Mouse (Mus musculus) hindbrain, postnatal 0 days (tissue): ENCODE data around the gene Gm20388. TPM values are rescaled to one million over a fixed set of nuclear protein-coding genes. Genes with fewer than 3 reads are reported as not detected.

ENCODE experiments used
- ATAC-seq: fragments of 200-750 bp; cut with Nextera tagmentation; 2 replicates; pipeline ENCODE4 v1.8.0; 2017; ENCODE audit warnings: mild to moderate bottlenecking, moderate TSS enrichment, moderate library complexity
- DNase-seq: peaks from one replicate; pipeline ENCODE4 v3.0.0-alpha.2; 2015; ENCODE audit warnings: low spot score
- H3K27ac ChIP-seq: fragments of 300-500 bp; sonication (generic); 2 replicates; pipeline ENCODE4 v1.5.1; 2014; ENCODE audit warnings: mild to moderate bottlenecking
- H3K27me3 ChIP-seq: fragments of 300-500 bp; sonication (generic); 2 replicates; pipeline ENCODE4 v1.6.1; 2014; ENCODE audit warnings: low read length, mixed read lengths; ENCODE audit not compliant: insufficient read depth
- H3K36me3 ChIP-seq: fragments of 300-500 bp; sonication (generic); 2 replicates; pipeline ENCODE4 v1.6.1; 2014; ENCODE audit warnings: low read length, mixed read lengths; ENCODE audit not compliant: insufficient read depth
- H3K4me1 ChIP-seq: fragments of 300-500 bp; sonication (generic); 2 replicates; pipeline ENCODE4 v1.6.1; 2014; ENCODE audit warnings: antibody characterized with exemption, low read length, mixed read lengths; ENCODE audit not compliant: insufficient read depth
- H3K4me2 ChIP-seq: fragments of 300-500 bp; sonication (generic); 2 replicates; pipeline ENCODE4 v1.6.1; 2014; ENCODE audit warnings: low read depth, mild to moderate bottlenecking, low read length, moderate library complexity, mixed read lengths
- H3K4me3 ChIP-seq: fragments of 300-500 bp; sonication (generic); 2 replicates; pipeline ENCODE4 v1.5.1; 2014; ENCODE audit warnings: low read length
- H3K9ac ChIP-seq: fragments of 300-500 bp; sonication (generic); replicated peaks from 2 replicates; pipeline ENCODE4 v1.6.1; 2014; ENCODE audit warnings: mild to moderate bottlenecking, low read length, moderate library complexity, mixed read lengths
- H3K9me3 ChIP-seq: fragments of 300-500 bp; sonication (generic); 2 replicates; pipeline ENCODE4 v1.6.1; 2016; ENCODE audit warnings: low read length, mixed read lengths
- CTCF ChIP-seq: IDR thresholded peaks from 2 replicates; pipeline ENCODE4 v1.5.1; 2016; ENCODE audit warnings: antibody characterized with exemption, control low read depth, low read depth
- WGBS: fragments of 180-500 bp; shearing (Covaris S2); extraction: QIAGEN DNeasy Blood & Tissue Kit; methylation state at CpG from one replicate; pipeline ENCODE4 v1.1.7; 2014; 5-methylcytosine and 5-hydroxymethylcytosine counted together
- polyA plus RNA-seq: library from polyadenylated mRNA; unstranded; fragments of >200 nt; fragmentation: Nextera tagmentation; extraction: Ambion mirVana; gene quantifications from 2 replicates; pipeline ENCODE4 v1.2.1, GENCODE M21; 2015
- total RNA-seq: library from RNA; depleted of rRNA; stranded (reverse); fragments of >200 nt; gene quantifications from 2 replicates; pipeline ENCODE4 v1.2.3, GENCODE M21; 2014

Gene Gm20388
- total and polyA plus RNA-seq, 2 experiments from 2014 or later = 71.3 TPM; not detected in 1

DNA sequence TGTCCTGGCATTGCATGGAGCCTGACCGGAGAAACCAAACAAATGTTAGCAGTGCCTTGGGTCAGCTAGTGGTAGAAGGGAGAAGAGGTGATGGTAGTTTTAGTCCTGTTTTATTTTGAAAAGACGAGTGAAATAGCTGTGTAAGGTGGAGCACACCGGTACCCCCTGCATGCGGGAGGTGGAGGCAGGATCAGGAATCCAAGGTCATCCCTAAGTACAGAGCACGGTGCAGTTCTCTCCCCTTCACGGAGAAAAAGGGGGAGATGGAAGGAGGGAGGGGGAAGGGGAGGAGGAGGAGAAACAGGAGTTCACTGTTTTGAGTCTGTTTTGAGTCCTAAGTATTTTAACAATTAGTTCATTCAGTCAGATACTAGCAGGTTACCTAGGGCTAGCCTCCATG, 2.0 kb downstream of the Gm20388 start:
- DNase-seq (no peak), ATAC-seq (no peak)
- TF ChIP-seq CTCF = no peak
- H3K27me3 ChIP-seq = no peaks in the 10 kb centered on the region
- peak overlapping the region; percentile 77; the same call in 1 of the 2 replicates for H3K4me3 ChIP-seq
- H3K27ac ChIP-seq = no peak overlapping the region
- peaks cover 25% of the 10 kb centered on the region for H3K4me1 ChIP-seq
- H3K9me3 ChIP-seq = no peaks in the 10 kb centered on the region
- peak overlapping the region; percentile 87 for H3K4me2 ChIP-seq
- WGBS = 38% methylated on average over 6 of the region's 6 CpGs
- H3K36me3 ChIP-seq = no peaks in the 10 kb centered on the region
- no peak overlapping the region for H3K9ac ChIP-seq

DNA sequence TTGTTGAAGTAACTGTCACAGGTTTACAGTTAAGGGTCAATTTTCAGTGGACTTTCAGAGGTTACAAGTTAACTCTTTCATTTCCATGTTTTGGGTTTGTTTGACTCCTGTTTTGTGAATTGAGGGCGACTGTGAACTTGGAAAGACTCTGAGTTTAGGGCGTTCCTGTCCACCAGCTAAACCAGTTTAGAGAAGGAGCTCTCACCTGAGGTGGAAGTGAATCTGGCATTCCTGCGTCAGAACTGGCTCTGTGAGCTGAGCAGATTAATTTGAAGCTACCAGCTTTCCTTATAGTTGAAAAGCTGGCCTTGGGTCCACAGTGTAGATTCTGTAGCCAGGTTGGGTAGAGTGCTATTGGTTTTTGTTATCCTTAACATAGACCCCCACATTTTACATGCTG, 2.5 kb downstream of the Gm20388 start:
- no peak for ATAC-seq
- H3K4me3 ChIP-seq = no peak overlapping the region
- H3K9me3 ChIP-seq = no peaks in the 10 kb centered on the region
- no peaks in the 10 kb centered on the region for H3K36me3 ChIP-seq
- peaks cover 25% of the 10 kb centered on the region for H3K4me1 ChIP-seq
- no peak for TF ChIP-seq CTCF
- H3K27me3 ChIP-seq = no peaks in the 10 kb centered on the region
- peak overlapping the region; percentile 87; the same call in 1 of the 2 replicates for H3K4me2 ChIP-seq
- WGBS = 79% methylated on average over 3 of the region's 3 CpGs
- no peak for DNase-seq
- H3K9ac ChIP-seq = no peak overlapping the region
- no peak overlapping the region for H3K27ac ChIP-seq

DNA sequence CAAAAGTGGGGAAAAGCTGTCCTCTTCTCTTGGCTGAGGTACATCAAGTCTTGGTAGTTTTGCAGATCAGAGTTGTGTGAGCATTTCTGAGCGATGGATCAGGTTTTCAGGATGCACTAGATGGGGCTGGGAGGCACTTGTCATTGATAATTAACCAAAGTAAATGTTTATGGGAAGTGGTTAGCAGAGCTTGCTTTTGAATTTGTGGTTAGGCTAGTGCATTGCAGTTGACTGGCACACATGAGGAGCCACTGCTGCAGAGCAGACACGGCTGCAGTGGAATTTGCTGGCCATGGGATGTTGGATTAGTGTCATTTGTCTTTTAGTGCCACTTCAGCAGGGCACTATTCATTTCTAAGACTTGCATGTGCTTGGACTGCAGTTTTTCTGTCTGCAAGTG, 3.5 kb downstream of the Gm20388 start:
- 45% methylated on average over 2 of the region's 2 CpGs for WGBS
- no peak overlapping the region for H3K4me2 ChIP-seq
- H3K4me3 ChIP-seq = no peak overlapping the region
- TF ChIP-seq CTCF = no peak
- DNase-seq (no peak), ATAC-seq (no peak)
- no peak overlapping the region for H3K9ac ChIP-seq
- no peaks in the 10 kb centered on the region for H3K27me3 ChIP-seq
- H3K27ac ChIP-seq = no peak overlapping the region
- no peaks in the 10 kb centered on the region for H3K36me3 ChIP-seq
- H3K4me1 ChIP-seq = peaks cover 25% of the 10 kb centered on the region
- no peaks in the 10 kb centered on the region for H3K9me3 ChIP-seq

DNA sequence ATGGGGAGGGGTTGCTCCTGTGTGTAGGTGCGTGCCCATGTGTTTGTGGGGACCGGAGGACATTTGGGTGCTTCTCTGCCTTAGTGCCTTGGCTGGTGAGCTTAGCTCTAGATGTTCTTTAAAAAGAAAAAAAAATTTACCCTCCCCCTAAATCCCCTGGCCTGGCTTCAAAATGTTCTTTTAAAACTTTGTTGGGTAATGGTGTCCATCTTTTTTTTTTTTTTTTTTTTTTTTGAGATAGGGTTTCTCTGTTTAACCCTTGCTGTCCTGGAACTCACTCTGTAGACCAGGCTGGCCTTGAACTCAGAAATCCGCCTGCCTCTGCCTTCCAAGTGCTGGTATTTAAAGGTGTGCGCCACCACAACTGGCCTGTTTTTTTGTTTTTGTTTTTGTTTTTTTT, 4.7 kb downstream of the Gm20388 start:
- H3K36me3 ChIP-seq = no peaks in the 10 kb centered on the region
- H3K4me3 ChIP-seq = no peak overlapping the region
- H3K9me3 ChIP-seq = no peaks in the 10 kb centered on the region
- 90% methylated on average over 4 of the region's 4 CpGs for WGBS
- H3K4me2 ChIP-seq = no peak overlapping the region
- H3K4me1 ChIP-seq = peaks cover 21% of the 10 kb centered on the region
- no peak overlapping the region for H3K9ac ChIP-seq
- no peak for ATAC-seq
- TF ChIP-seq CTCF = no peak
- H3K27ac ChIP-seq = no peak overlapping the region
- H3K27me3 ChIP-seq = no peaks in the 10 kb centered on the region
- DNase-seq = no peak

DNA sequence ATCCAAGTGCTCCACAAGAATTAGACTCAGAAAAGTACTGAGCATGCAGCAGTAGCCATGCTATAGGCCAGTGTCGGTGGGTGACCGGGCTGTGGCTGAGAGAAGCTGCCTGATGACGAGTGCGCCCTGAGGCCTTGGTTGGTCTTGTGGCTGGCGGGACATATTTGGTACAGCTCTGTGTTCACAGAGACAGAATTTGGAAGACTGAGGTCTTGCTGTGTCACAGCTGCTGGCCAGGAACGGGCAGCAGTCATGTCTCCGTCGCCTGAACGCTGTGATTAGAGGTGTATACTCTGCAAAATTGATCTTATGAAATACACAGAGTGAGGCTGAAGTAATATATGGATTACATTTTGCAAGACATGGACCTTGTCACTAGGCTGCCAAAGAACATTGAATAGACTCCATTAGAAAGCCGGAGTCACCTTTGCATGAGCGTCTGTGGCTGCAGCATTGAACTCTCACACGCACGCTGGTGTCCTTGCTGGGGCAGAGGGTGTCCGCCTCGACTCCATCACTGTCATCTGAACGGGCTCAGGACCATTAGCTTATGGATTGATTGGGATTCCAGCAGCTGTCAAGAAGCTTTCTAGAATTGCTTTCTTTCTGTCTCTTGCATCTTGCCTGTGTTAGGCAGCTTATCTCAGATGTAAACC, 5.7 kb downstream of the Gm20388 start:
- Histone ChIP-seq H3K9ac (no peak overlapping the region), H3K9me3 (no peaks in the 10 kb centered on the region), H3K36me3 (no peaks in the 10 kb centered on the region), H3K4me1 (peaks cover 21% of the 10 kb centered on the region), H3K27me3 (no peaks in the 10 kb centered on the region), H3K27ac (no peak overlapping the region), H3K4me2 (no peak overlapping the region), H3K4me3 (no peak overlapping the region)
- whole genome bisulfite sequencing = 63% methylated on average over 16 of the region's 16 CpGs
- no peak for TF ChIP-seq CTCF
- DNase-seq (no peak), ATAC-seq (no peak)

DNA sequence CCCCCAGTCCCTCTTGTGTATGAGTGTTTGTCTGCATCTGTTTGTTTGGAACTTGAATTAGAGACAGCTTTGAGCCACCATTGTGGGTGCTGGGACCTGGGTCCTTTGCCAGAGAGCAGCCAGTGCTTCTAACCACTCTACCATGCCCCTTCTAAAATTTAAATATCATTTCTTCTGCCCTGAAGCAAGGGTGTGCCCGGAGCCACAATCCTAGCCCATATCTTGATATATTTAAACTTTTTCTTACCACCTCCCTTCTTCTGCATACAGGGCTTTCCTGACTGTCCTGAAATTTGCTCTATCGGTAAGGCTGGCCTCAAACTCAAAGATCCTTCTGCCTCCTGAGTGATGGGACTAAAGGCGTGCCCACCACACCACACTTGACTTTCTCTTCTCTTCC, 6.8 kb downstream of the Gm20388 start:
- Histone ChIP-seq H3K27me3 (no peaks in the 10 kb centered on the region), H3K4me1 (peaks cover 20% of the 10 kb centered on the region), H3K4me2 (no peak overlapping the region), H3K9ac (no peak overlapping the region), H3K36me3 (no peaks in the 10 kb centered on the region), H3K4me3 (no peak overlapping the region), H3K9me3 (no peaks in the 10 kb centered on the region), H3K27ac (no peak overlapping the region)
- no peak for ATAC-seq
- no peak for DNase-seq
- TF ChIP-seq CTCF = no peak
- WGBS = 97% methylated on average over 3 of the region's 3 CpGs

DNA sequence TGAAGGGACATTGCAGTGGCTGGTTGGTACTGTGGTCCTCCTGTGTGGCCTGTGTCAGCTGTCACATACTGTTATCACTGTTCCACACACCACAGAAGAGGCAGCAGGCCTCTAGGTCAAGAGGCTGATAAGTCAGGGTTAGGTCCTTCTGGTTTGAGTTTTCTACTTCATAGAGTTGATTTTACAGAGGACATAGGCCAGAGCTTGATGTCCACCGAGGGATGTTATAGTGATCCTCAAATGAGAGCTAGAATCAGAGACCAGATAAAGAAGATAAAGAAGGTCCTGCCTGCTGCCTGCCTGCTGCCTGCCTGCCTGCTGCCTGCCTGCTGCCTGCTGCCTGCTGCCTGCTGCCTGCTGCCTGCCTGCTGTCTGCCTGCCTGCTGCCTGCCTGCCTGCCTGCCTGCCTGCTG, 7.5 kb downstream of the Gm20388 start:
- Histone ChIP-seq H3K27ac (no peak overlapping the region), H3K4me3 (no peak overlapping the region), H3K36me3 (no peaks in the 10 kb centered on the region), H3K27me3 (no peaks in the 10 kb centered on the region), H3K9ac (no peak overlapping the region), H3K4me1 (0 out of 2 replicates have a peak, but pooled peaks cover 14% of the 10 kb centered on the region), H3K4me2 (no peak overlapping the region), H3K9me3 (no peaks in the 10 kb centered on the region)
- TF ChIP-seq CTCF = no peak
- 95% methylated on average over 1 of the region's 1 CpGs for WGBS
- DNase-seq (no peak), ATAC-seq (no peak)
